Mouse (Mus musculus): ENCODE measurements at regions not wholly inside any gene's neighbourhood (a gene's known extent, or its start where the extent isn't known, plus 50 kb on each side); places are given as distances from the start of the nearest gene placed in this dataset.

- peak; percentile 4 for DNase-seq
Measured at GRCm38 (mm10) chr13:6260321-6260865, 287.6 kb upstream of the Pitrm1 start.

GRCm38 (mm10) chr13:6261458-6261857, 286.5 kb upstream of the Pitrm1 start:
- no peak for DNase-seq

- DNase-seq = no peak
Measured at GRCm38 (mm10) chr13:6270546-6270945, 277.4 kb upstream of the Pitrm1 start.

GRCm38 (mm10) chr13:6272932-6273331, 275.0 kb upstream of the Pitrm1 start:
- no peak for DNase-seq

GRCm38 (mm10) chr13:6280073-6280472, 267.9 kb upstream of the Pitrm1 start:
- no peak for DNase-seq

- DNase-seq = no peak
Measured at GRCm38 (mm10) chr13:6288109-6288508, 259.8 kb upstream of the Pitrm1 start.

- no peak for DNase-seq
Measured at GRCm38 (mm10) chr13:6292098-6292497, 255.9 kb upstream of the Pitrm1 start.

GRCm38 (mm10) chr13:6305718-6306117, 242.2 kb upstream of the Pitrm1 start:
- no peak for DNase-seq

GRCm38 (mm10) chr13:6306616-6306988, 241.3 kb upstream of the Pitrm1 start:
- DNase-seq = no peak

- DNase-seq = no peak
Measured at GRCm38 (mm10) chr13:6306989-6307917, 240.7 kb upstream of the Pitrm1 start.

GRCm38 (mm10) chr13:6316201-6316600, 231.7 kb upstream of the Pitrm1 start:
- no peak for DNase-seq

- no peak for DNase-seq
Measured at GRCm38 (mm10) chr13:6323948-6324347, 224.0 kb upstream of the Pitrm1 start.

GRCm38 (mm10) chr13:6330320-6330950, 217.5 kb upstream of the Pitrm1 start:
- DNase-seq = no peak

GRCm38 (mm10) chr13:6340157-6340556, 207.8 kb upstream of the Pitrm1 start:
- DNase-seq = no peak

- DNase-seq = peak; percentile 86
Measured at GRCm38 (mm10) chr13:6341102-6341737, 206.7 kb upstream of the Pitrm1 start.

GRCm38 (mm10) chr13:6365169-6365568, 182.8 kb upstream of the Pitrm1 start:
- DNase-seq = peak; percentile 43

- no peak for DNase-seq
Measured at GRCm38 (mm10) chr13:6367661-6368060, 180.3 kb upstream of the Pitrm1 start.

GRCm38 (mm10) chr13:6374570-6375173, 173.3 kb upstream of the Pitrm1 start:
- no peak for DNase-seq

GRCm38 (mm10) chr13:6377919-6378318, 170.0 kb upstream of the Pitrm1 start:
- no peak for DNase-seq

GRCm38 (mm10) chr13:6395562-6396223, 152.3 kb upstream of the Pitrm1 start:
- DNase-seq = no peak

GRCm38 (mm10) chr13:6397648-6398047, 150.3 kb upstream of the Pitrm1 start:
- DNase-seq = no peak

GRCm38 (mm10) chr13:6431821-6432220, 116.1 kb upstream of the Pitrm1 start:
- DNase-seq = peak; percentile 25
